Mouse (Mus musculus) frontal cortex, postnatal 14 days (tissue): ENCODE measurements around the gene Ykt6.
"Not testable (repeated sequence)": the region's sequence is repeated elsewhere in the genome, so short reads cannot be mapped to it uniquely, and the experiment has no call there.

Experiments used
- DNase-seq, 2 experiments: peaks; one replicate each; pipeline ENCODE4 v3.0.0; 2022; ENCODE audit warnings: low spot score in 2 of 2

Ykt6 gene

DNA sequence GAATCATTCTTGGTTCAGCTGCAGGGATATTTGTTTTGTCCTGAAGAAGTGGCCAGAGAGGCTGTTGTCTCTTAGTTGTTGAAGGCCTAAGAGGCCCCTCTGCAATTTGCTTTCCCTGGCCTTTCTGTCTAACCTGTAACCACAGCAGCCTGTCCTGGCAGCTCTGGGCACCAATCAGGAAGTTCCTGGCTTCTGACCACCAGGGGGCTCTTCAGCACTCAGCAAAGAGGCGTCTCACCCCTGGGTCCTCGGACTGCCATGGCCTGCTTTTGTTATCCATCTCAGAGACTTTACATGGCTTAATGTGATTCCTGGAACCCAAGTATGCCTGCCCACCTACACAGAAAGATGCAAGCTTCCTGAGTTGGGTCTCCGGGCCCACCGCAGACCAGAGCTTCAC, 35.4 kb downstream of the Ykt6 start:
- no peak for DNase-seq

- DNase-seq = no peak
Observed at GRCm38 (mm10) chr11:5994212-5994611, 38.7 kb downstream of the Ykt6 start.

DNA sequence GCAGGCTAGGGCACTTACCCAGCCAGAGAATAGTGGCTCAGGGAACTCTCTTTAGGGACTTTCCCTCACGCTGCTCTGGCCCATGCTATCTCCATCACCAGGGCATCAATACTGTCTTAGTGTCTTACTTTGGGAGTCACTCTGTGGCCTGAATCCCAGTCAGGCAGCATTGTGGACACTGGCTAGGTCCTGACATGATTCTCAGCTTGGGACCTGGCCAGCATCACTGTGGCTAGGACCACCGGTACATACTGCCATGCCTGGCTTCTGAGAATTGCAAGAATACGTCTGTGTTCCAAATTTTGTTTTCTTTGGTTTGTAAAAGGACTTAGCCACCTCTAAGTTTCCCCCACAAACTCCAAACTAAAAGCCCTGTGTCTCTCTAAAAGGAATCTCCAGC, 39.4 kb downstream of the Ykt6 start:
- DNase-seq = no peak

- peak; percentile 66 to 75 for DNase-seq
Observed at GRCm38 (mm10) chr11:5995989-5996388, 40.5 kb downstream of the Ykt6 start.

GRCm38 (mm10) chr11:5998472-5998871, 43.0 kb downstream of the Ykt6 start:
- no peak for DNase-seq

GRCm38 (mm10) chr11:5999832-6000771, 44.6 kb downstream of the Ykt6 start:
- peak; percentile 70 to 88 for DNase-seq

- no peak for DNase-seq
Observed at GRCm38 (mm10) chr11:6000961-6001682, 45.6 kb downstream of the Ykt6 start.

DNA sequence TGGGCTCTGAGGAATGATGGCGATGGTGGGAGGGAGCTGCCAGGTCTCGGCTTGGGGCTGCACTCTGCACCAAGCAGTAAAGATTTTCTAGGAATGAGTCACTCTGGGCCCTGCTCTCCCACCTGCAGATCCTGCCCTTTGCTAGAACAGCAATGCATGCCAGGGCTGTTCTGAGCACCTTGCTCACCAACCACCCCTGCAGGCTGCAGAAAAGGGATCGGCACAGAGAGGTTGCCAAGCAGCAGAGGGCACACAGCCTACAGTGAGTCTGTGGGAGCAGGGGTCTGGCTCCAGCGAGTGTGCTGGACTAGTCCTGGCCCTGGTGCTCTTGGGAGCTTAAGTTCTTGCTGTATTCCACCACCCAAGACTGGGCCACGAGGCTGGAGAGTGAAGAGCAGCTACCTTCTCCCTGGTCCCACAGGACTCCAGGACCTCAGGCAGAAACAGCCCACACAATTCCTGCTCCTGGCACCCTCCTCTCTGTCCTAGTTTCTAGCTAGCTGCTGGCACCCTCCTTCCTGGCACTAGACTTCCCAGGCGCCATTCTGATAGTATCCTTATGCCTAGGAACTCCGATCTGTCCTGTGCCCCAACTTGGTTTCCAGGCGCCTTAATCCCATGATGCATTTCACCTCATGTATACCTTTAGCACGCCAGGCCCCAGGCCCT, 46.6 kb downstream of the Ykt6 start:
- no peak for DNase-seq

DNA sequence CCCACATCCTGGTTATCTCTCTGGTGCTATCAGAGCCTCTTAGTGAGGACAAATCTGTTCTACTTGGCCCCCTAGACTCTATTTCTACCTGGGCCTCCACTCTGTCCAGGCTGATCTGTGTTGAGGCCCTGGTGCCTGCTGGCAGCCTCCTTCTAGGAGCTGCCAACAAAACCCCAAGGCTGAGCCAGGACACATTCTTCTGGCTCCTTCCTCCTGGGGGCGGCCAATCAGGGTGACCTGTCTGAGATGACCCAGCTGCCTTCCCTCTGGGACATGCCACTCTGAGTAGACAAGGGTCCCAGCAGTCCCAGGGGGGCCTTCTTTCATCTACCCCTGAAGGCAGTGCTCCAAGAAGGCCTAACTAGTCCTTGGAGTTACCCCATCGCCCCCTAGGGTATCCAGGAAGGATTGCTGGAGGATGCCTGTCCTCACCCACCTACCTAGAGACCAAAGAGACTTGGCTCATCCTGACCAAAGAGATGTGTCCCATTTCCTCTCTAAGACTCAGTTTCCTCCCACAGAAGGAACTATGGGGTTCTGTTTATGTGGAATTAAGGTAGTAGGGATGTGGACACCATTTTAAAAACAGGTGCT, 47.6 kb downstream of the Ykt6 start:
- DNase-seq = no peak

GRCm38 (mm10) chr11:6005374-6006043, 50.0 kb downstream of the Ykt6 start:
- DNase-seq = not testable (repeated sequence)

- DNase-seq = not testable (repeated sequence)
Observed at GRCm38 (mm10) chr11:6006351-6007009, 51.0 kb downstream of the Ykt6 start.

DNA sequence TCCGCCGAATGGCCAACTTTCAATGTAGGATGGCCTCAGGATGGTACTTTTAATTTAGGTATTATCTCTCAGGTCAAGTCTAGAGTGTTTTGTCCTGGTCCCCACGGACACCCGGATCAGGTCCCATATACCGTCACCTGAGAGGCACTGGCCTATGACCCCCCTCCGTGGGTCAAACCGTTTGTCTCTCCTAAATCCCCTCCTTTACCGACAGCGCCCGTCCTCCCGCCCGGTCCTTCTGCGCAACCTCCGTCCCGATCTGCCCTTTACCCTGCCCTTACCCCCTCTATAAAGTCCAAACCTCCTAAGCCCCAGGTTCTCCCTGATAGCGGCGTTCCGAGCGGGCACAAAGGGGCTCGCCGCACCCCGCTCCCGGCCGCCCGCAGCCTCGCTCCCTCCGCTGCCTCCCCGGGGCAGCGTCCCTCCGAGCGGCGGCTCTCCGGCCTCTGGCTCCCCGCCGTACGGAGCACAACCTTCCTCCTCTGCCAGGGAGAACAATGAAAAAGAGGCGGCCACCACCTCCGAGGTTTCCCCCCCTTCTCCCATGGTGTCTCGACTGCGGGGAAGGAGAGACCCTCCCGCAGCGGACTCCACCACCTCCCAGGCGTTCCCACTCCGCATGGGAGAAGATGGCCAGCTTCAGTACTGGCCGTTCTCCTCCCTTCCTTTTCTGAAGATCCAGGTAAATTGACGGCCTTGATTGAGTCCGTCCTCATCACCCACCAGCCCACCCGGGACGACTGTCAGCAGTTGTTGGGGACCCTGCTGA, 51.7 kb downstream of the Ykt6 start:
- not testable (repeated sequence) for DNase-seq

- not testable (repeated sequence) for DNase-seq
Observed at GRCm38 (mm10) chr11:6007779-6008128, 52.3 kb downstream of the Ykt6 start.

GRCm38 (mm10) chr11:6010751-6011482, 55.4 kb downstream of the Ykt6 start:
- DNase-seq = not testable (repeated sequence)

DNA sequence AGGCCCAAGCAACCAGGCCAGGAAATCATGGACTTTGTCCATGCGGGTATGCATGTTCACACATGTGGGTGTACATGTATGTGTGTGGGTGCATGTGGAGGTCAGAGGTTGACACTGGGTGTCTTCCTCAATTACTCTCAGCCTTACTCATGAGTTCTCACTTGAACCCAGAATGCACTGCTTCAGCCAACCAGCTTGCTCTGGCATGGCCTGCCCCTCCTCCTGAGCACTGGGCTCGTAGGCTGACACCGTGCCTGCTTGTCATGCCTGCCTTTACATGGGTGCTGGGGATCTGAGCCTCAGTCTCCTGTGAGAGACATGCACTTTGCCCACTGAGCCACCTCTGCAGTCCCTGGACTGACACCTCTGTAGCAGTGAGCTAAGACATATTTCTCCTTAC, 56.4 kb downstream of the Ykt6 start:
- no peak for DNase-seq

DNA sequence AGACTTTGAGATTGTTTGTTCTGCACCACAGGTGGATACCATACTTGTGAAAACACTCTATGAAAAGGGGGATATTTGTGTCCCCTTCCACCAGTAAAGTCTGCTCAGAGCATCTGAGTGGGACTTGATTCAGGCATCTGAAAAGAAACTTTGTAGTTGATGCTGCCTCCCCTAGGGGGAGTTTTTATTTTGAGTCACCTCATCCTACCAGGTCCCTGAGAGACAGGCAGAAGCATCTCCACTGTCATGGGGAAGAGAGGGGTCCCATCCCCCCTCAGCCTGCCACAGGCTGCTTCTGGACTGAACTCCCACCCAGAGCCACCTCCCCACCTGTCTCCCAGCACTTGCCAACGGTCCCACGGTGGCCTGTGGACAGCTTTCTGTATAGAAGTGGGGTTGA, 57.9 kb downstream of the Ykt6 start:
- no peak for DNase-seq

DNA sequence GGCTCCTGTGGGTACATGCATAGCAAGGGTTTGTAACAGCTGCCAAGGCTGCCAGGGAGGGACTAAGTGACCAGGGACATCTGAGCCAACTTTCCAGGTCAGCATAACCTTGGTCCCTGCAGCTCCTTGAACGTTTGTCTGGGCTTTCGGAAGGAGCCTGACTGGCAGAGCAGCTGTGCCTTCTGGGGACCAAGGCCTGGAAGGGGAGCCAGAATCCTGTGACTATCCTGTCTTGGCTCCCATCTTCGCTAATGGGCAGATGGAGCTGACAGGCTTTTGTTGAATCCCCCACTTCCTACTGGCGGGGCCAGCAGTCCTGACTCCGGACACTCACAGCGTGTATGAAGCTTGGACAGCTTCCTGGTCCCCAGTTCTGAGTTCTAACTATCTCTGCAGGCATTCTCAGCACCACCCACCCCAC, 59.5 kb downstream of the Ykt6 start:
- no peak for DNase-seq

DNA sequence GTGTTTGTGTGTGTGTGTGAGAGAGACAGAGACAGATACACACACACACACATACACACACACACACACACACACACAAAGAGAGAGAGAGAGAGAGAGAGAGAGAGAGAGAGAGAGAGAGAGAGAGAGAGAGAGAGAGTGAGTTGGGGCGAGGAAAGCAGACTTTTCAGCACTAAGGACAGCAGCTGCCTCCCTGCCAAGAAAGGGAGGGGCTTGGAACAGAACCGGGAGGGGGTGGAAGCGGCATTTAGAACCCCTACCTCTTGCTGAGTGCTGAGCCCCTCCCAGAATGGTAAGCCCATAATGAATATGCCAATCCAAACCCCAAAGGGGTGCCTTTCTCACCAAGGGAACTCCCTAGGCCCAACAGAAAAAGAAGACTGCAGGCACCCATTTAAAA, 60.9 kb downstream of the Ykt6 start:
- no peak for DNase-seq

DNA sequence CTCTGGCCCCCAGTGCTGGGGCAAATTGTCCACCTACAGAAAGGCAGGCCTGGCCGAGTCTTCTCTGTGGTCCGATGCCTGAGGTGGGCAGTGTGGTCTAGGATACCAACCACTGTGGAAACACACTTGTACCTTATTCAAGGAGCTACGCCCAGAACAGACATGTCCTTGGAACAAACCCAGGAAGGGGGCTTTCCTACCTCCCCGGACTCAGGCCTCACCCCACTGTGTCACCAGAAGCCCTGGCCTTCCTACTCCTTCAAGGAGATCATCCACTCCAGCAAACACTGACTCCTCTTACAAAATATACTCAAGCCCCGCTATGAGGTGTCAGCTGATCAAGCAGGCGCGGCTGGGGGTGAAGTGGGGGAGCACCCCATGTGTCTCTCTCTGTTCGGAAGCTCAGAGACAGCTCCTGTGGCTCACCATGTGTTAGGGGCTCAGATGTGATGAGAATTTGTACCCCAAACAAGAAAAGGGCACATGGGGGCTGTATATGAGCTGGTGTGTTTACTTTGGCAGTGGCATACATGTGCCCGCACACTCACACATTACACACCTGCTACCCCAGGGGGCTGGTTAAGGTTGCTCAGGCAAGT, 61.4 kb downstream of the Ykt6 start:
- DNase-seq = no peak
